Mouse (Mus musculus) B cell, adult 67 days (primary cell): ENCODE measurements around the gene Pla2g4f. TPM values are rescaled to one million over a fixed set of nuclear protein-coding genes. Genes with fewer than 3 reads are reported as not detected.

Experiments used
- total RNA-seq, 2 experiments: library from RNA; stranded (reverse); gene quantifications; 4 replicates each; pipeline ENCODE4 v1.2.4; 2023

Gene Pla2g4f
- total RNA-seq, result under 1 TPM; 0.23 to 0.47 TPM

GRCm38 (mm10) chr2:120313976-120314375, at the start of gene Pla2g4f:
TSS of gene Pla2g4f (minus strand) at chr2:120314165.

GRCm38 (mm10) chr2:120352682-120353646, 39.0 kb upstream of the Pla2g4f start, which contains the start of gene Vps39:
TSS of gene Vps39 (minus strand) at chr2:120353137.

DNA sequence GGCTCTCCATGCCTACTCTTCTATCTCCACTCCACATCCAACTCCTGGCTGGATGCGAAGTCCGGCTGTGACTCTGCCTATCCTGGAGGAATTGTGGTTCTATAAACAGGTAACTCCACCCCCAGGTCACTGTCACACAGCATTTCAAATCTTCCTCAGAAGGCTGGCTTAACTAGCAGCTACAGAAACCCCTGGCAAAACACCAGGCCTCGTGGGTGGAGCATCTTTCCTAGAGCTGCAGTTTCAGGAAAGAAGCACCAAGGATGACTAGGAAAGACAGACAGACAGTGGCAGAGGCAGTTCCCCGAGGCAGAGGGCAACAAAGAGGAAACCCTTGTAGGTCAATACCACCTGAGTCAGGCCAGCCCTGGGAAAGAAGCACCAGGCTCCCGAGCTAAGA, 25.0 kb downstream of the Pla2g4f start, which contains the start of gene Pla2g4d:
Pla2g4d (minus strand) TSS at position 203 of the 400 bp plus-strand sequence.

Other genes starting within 250 kb of the Pla2g4f start
- 100 to 1,000 TPM in 1 of 2 experiments, 10 to 100 TPM in 1; 83.5 to 111 TPM for gene Ehd4, start 159.6 kb downstream of the Pla2g4f start, total RNA-seq
- not detected for gene Pla2g4e, start 68.8 kb downstream of the Pla2g4f start, total RNA-seq
- gene Pla2g4d, start 25.0 kb downstream of the Pla2g4f start, total RNA-seq, result not detected
- 10 to 100 TPM; 75.9 to 81.0 TPM for gene Vps39, start 39.0 kb upstream of the Pla2g4f start, total RNA-seq
- gene Ganc, start 89.7 kb upstream of the Pla2g4f start, total RNA-seq, result 10 to 100 TPM; 47.1 to 66.8 TPM
- 10 to 100 TPM; 53.5 to 55.6 TPM for gene Tmem87a, start 89.9 kb upstream of the Pla2g4f start, total RNA-seq
- 1 to 10 TPM in 1 of 2 experiments, under 1 TPM in 1; 0.80 to 1.1 TPM for gene Capn3, start 141.9 kb upstream of the Pla2g4f start, total RNA-seq
- 100 to 1,000 TPM; 127 to 130 TPM for gene Zfp106, start 249.7 kb upstream of the Pla2g4f start, total RNA-seq